Mouse (Mus musculus) brain, embryonic 14.5 days (tissue): ENCODE results near the gene Pyroxd2.

Experiments
- CTCF ChIP-seq: fragments of 200-500 bp; IDR thresholded peaks from 2 replicates; pipeline ENCODE4 v1.5.1; 2012; ENCODE audit warnings: inconsistent platforms, mild to moderate bottlenecking, moderate library complexity, borderline replicate concordance; ENCODE audit not compliant: insufficient read depth, insufficient read length; ENCODE audit errors: extremely low read depth
- POLR2A ChIP-seq: fragments of 200-500 bp; IDR thresholded peaks from 2 replicates; pipeline ENCODE4 v1.6.1; 2012; ENCODE audit warnings: mild to moderate bottlenecking, inconsistent platforms, borderline replicate concordance; ENCODE audit not compliant: poor library complexity, insufficient read depth, insufficient read length, severe bottlenecking; ENCODE audit errors: extremely low read depth

DNA sequence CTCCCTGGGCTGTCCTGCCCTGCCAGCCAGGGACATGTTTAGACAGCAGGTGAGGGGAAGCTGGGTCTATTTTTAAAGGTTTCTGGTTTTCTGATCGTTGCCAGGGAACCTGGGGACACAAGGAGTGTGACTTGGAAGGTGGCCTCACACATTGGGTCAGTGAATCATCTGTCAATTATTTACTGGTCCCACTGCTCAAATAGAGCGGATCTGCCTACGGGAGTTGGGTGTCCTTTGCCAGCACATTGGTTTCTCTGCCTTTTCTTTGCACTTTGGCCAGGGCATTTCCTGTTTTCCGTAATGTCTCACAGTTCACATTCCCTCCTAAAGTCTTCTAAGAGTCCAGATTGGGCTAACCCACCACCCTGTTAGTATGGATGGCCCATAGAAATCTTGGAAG is 62.8 kb downstream of the Pyroxd2 start:
- TF ChIP-seq POLR2A (no peak), CTCF (no peak)
